Mouse (Mus musculus): Measurements from ENCODE around the gene Cuta. TPM values are rescaled to one million over a fixed set of nuclear protein-coding genes. Genes with fewer than 3 reads are reported as not detected.

Cuta gene
- total and polyA plus RNA-seq, 3 experiments: 145 to 381 (median 164) TPM

- DNase-seq: peak; percentile 33
Observed at GRCm38 (mm10) chr17:26956309-26956708, 16.9 kb upstream of the Cuta start.

- peak; percentile 7 for DNase-seq
Observed at GRCm38 (mm10) chr17:26953726-26954125, 14.4 kb upstream of the Cuta start.

GRCm38 (mm10) chr17:26953201-26953600 lies 13.8 kb upstream of the Cuta start:
- no peak for DNase-seq

- no peak for DNase-seq
Observed at GRCm38 (mm10) chr17:26951952-26952877, 12.8 kb upstream of the Cuta start.

GRCm38 (mm10) chr17:26951406-26951805 lies 12.0 kb upstream of the Cuta start:
- DNase-seq: peak; percentile 69

- DNase-seq: no peak
Observed at GRCm38 (mm10) chr17:26950560-26951288, 11.4 kb upstream of the Cuta start.

GRCm38 (mm10) chr17:26949866-26950265 lies 10.5 kb upstream of the Cuta start:
- DNase-seq: no peak

GRCm38 (mm10) chr17:26949051-26949577 lies 9.7 kb upstream of the Cuta start:
- DNase-seq: no peak

GRCm38 (mm10) chr17:26948316-26949050 lies 9.1 kb upstream of the Cuta start:
- DNase-seq: peak; percentile 81

- DNase-seq: peak; percentile 20
Observed at GRCm38 (mm10) chr17:26947231-26948100, 8.1 kb upstream of the Cuta start.

- DNase-seq: peak; percentile 93
Observed at GRCm38 (mm10) chr17:26946567-26946966, 7.2 kb upstream of the Cuta start.

GRCm38 (mm10) chr17:26945824-26946495 lies 6.6 kb upstream of the Cuta start:
- DNase-seq: no peak

- no peak for DNase-seq
Observed at GRCm38 (mm10) chr17:26941841-26942570, 2.6 kb upstream of the Cuta start.

GRCm38 (mm10) chr17:26941031-26941789 lies 1.8 kb upstream of the Cuta start, which contains the start of gene Syngap1:
TSS of gene Syngap1 (plus strand) at chr17:26941253.
- peak; percentile 49 for DNase-seq

GRCm38 (mm10) chr17:26939973-26940300 lies 568 bp upstream of the Cuta start:
- no peak for DNase-seq

- DNase-seq: no peak
Observed at GRCm38 (mm10) chr17:26938731-26939130, 638 bp downstream of the Cuta start.

- DNase-seq: peak; percentile 13
Observed at GRCm38 (mm10) chr17:26937883-26938695, 1.3 kb downstream of the Cuta start.
